Mouse (Mus musculus) layer of hippocampus, adult 6 months (tissue): ENCODE measurements around the gene Oaz3. TPM values are rescaled to one million over a fixed set of nuclear protein-coding genes. Genes with fewer than 3 reads are reported as not detected.

Source experiments
- long read RNA-seq, 2 experiments: library from polyadenylated mRNA; unstranded; transcript quantifications; one replicate each; pipeline ENCODE4 v2.0.0; 2019 to 2020
- polyA plus RNA-seq: library from polyadenylated mRNA; unstranded; fragments of <200 nt; fragmentation: Nextera tagmentation; gene quantifications from 2 replicates; pipeline ENCODE4 v1.2.3, GENCODE M21; 2021

Oaz3 gene
- 0.15 and 0.30 TPM in 2 replicates for polyA plus RNA-seq
- long read RNA-seq, experiment 1, result 0 reads
- long read RNA-seq, experiment 2, result 0 reads

DNA sequence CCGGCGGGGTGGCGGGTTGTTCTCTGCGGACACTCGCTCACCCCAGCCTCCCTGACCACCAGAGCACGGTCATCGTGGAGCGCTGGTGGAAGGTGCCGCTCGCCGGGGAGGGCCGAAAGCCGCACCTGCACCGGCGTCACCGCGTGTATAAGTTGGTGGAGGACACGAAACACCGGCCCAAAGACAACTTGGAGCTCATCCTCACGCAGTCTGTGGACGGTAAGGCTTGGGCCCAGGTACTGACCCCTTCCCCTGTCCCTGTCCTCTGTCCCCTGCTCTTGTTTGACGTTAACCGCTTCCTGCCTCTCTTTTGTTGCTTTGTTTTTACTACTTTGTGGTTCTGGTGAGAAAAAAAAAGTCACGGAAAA is at the start of gene Oaz3:
Gene Oaz3 (minus strand): TSS at position 319 of the 368 bp plus-strand sequence.

DNA sequence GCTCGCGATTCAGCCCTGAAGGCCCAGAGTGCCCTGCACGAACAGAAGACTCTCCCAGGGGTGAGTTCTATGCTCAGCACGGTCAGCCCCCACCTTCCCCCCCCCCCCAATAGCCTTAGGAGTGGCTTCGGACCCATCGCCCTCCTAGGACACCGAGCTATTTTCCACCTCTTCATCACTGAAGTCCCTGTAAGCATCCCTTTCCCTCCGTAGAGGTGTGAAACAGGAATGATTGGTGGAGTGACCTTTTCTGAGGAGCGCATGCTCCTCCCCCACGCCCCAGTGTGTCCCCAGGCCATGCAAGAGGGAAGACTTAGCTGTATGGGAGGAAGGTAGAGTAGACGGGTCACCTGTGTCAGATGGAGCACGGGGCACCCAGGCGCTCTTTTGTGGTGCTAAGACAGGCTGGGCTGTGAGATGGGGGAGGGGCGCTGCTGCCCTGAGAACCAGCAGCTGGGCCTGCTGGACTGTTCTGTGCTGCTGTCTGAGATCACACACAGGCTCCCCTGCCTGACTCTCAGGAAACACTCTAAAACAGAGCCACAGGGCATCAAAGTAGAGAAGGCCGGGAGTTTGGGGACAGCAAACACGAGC is 36.7 kb upstream of the Oaz3 start, which contains the start of gene Riiad1:
Gene Riiad1 (minus strand): TSS at position 51 of the 594 bp plus-strand sequence.

DNA sequence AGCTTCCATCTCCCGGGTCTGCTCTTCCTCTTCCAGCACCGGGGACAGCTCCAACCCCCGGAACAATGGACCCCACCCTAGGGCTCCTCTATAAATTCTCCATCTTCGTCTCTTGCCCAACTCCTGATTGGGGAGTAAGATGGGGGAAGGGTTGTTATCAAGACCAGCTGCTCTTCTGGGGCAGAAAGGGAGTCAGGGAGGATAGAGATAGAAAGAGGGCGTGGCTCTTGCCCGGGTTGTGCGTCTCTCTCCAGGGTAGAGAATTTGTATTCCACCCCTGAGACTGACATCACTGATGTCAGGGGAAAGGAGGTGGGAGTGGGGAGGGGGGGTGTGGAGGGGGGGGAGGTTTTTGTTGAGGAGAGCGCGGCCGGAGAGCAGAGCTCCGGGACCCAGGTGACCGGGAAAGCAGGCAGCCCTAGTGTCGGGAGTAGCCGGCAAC is 34.3 kb upstream of the Oaz3 start, which contains the start of gene Celf3:
Gene Celf3 (plus strand): TSS at position 315 of the 442 bp plus-strand sequence.

DNA sequence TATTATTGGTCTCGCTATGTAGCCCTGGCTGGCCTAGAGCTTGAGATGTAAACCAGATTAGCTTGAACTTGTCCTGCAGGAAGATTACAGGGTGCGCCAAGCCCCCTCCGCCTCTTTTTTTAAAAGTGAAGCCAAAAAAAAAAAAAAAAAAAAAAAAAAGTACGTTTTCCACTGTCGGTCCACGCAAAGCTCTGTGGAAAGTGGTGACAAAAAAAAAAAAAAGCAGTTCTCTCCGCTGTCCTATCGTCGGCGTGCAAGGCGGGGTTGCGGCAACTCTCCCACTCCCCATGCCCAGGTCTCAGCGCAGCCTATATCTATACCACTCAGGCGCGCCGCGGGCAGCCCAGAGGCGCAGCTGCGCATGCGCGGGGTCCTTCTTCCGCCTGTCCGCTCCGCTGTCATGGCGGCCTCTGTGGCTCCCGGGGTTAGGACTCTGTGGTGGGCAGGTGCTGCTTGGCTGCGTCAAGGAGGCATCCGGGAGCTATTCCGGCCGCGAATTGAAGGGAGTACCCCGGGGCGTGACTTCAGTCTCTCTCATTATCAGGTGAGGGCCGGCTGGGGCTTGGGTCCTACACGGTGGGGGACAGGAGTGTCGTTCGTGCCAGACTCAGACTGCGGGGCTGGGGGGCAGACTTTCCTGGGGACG is 641 bp downstream of the Oaz3 start, which contains the start of gene Mrpl9:
Gene Mrpl9 (plus strand): TSS at position 368 of the 646 bp plus-strand sequence.

DNA sequence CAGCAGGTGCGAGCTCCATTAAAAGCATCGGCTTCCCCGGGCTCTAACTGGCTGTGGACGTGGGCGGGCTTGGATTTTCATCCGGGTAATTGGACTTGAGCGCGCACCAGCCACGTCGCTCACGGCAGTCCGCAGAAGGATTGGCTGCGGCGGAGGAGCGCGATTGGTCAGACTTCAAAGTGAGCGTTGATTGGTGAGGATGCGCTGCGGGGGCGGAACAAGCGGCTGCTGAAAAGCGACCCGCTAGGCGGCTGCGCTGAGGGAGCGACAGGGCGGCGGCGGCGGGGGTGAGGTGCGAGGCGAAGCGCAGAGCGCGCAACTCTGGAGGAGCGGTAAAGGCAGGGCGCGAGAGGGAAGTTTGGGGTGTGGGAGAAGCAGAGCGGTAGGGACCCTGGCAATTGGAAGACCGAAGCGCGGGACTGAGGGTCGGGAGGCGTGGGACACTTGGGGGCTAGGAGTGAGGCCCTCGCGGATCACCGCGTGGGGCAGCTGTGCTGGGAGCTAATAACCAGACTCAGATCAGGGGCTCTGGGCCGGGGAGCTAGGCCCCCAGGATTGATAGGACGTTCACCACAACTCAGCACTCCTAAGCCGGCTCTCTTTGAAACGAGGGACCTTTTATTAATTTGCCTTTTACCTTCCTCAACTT is 30.6 kb downstream of the Oaz3 start, which contains the start of gene Tdrkh:
Gene Tdrkh (plus strand): TSS at position 243 of the 649 bp plus-strand sequence.

DNA sequence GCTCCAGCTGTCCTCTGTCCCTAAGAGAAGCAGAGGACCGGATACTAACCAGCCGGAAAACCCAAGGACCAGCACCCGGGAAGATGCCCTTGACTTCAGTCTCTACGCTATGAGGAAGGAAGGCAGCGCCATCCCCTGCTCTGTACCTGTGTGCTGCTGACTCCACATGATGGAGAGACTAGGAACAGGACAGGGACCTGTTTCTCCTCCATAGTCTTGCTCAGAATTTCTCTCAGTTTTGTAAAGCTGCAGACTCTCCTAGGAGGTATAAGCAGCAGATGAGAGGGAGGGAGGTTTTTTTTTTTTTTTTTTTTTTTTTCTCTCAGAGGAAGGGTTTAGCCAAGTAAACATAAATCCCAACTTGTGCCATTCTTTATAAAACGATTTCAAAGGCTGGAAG is 45.5 kb downstream of the Oaz3 start, which contains the start of gene Lingo4:
Gene Lingo4 (plus strand): TSS at position 301 of the 400 bp plus-strand sequence.

Other genes with a start within 250 kb of the Oaz3 start
- not detected in 2 replicates for gene Gm5286, start 247.2 kb downstream of the Oaz3 start, polyA plus RNA-seq
- gene Gm4778, start 179.9 kb downstream of the Oaz3 start, polyA plus RNA-seq, result not detected in 2 replicates
- gene Them4, start 133.8 kb downstream of the Oaz3 start, polyA plus RNA-seq, result 28.1 and 31.6 TPM in 2 replicates
- 0.11 and 0.19 TPM in 2 replicates for gene Them5, start 101.8 kb downstream of the Oaz3 start, polyA plus RNA-seq
- gene C2cd4d, start 81.5 kb downstream of the Oaz3 start, polyA plus RNA-seq, result 0.10 and 0.18 TPM in 2 replicates
- 3.0 and 3.4 TPM in 2 replicates for gene Rorc, start 71.1 kb downstream of the Oaz3 start, polyA plus RNA-seq
- gene Lingo4, start 45.4 kb downstream of the Oaz3 start, polyA plus RNA-seq, result 0.33 and 0.48 TPM in 2 replicates
- 19.0 and 20.4 TPM in 2 replicates for gene Tdrkh, start 30.6 kb downstream of the Oaz3 start, polyA plus RNA-seq
- gene Mrpl9, start 597 bp downstream of the Oaz3 start, polyA plus RNA-seq, result 52.0 and 53.6 TPM in 2 replicates
- 39.6 and 54.1 TPM in 2 replicates for gene Celf3, start 34.4 kb upstream of the Oaz3 start, polyA plus RNA-seq
- gene Riiad1, start 36.4 kb upstream of the Oaz3 start, polyA plus RNA-seq, result 19.6 and 24.8 TPM in 2 replicates
- gene Snx27, start 138.8 kb upstream of the Oaz3 start, polyA plus RNA-seq, result 33.7 TPM in 2 replicates
- gene Gm10972, start 199.2 kb upstream of the Oaz3 start, polyA plus RNA-seq, result not detected in 2 replicates
- gene Tuft1, start 215.0 kb upstream of the Oaz3 start, polyA plus RNA-seq, result 0.85 and 2.0 TPM in 2 replicates
- 0.59 TPM in 1 of 2 replicates, not detected in the other for gene Selenbp2, start 249.6 kb upstream of the Oaz3 start, polyA plus RNA-seq